Mouse (Mus musculus): ENCODE measurements around the gene Slit1.

GRCm38 (mm10) chr19:41712829-41713228 is 30.6 kb downstream of the Slit1 start:
- TF ChIP-seq GATA1 (IDR thresholded peaks at IDR 0.05; ENCODE audit: low read length), result no peak
- no peak for TF ChIP-seq TAL1 (IDR thresholded peaks at IDR 0.05; ENCODE audit: low read length)
